Mouse (Mus musculus) hindbrain, embryonic 15.5 days (tissue): ENCODE measurements around the gene Hoxd8. TPM values are rescaled to one million over a fixed set of nuclear protein-coding genes. Genes with fewer than 3 reads are reported as not detected.

Source experiments
- ATAC-seq: fragments of 200-750 bp; cut with Nextera tagmentation; 2 replicates; pipeline ENCODE4 v1.8.0; 2017; ENCODE audit warnings: low read depth, moderate number of reproducible peaks, moderate TSS enrichment; ENCODE audit not compliant: low FRiP score
- H3K27ac ChIP-seq: fragments of 300-500 bp; sonication (generic); replicated peaks from 2 replicates; pipeline ENCODE4 v1.5.1; 2015; ENCODE audit warnings: mild to moderate bottlenecking, inconsistent platforms
- H3K27me3 ChIP-seq: fragments of 300-500 bp; sonication (generic); 2 replicates; pipeline ENCODE4 v1.6.1; 2015; ENCODE audit warnings: control low read depth, inconsistent platforms
- H3K36me3 ChIP-seq: fragments of 300-500 bp; sonication (generic); 2 replicates; pipeline ENCODE4 v1.6.1; 2015; ENCODE audit warnings: control low read depth, inconsistent platforms
- H3K4me1 ChIP-seq: fragments of 300-500 bp; sonication (generic); replicated peaks from 2 replicates; pipeline ENCODE4 v1.6.1; 2015; ENCODE audit warnings: control low read depth, inconsistent platforms
- H3K4me2 ChIP-seq: fragments of 300-500 bp; sonication (generic); 2 replicates; pipeline ENCODE4 v1.6.1; 2015; ENCODE audit warnings: moderate library complexity, mild to moderate bottlenecking, inconsistent platforms
- H3K4me3 ChIP-seq: fragments of 300-500 bp; sonication (generic); 2 replicates; pipeline ENCODE4 v1.5.1; 2015; ENCODE audit warnings: mild to moderate bottlenecking, inconsistent platforms
- H3K9ac ChIP-seq: fragments of 300-500 bp; sonication (generic); 2 replicates; pipeline ENCODE4 v1.6.1; 2015; ENCODE audit warnings: inconsistent platforms
- H3K9me3 ChIP-seq: fragments of 300-500 bp; sonication (generic); 2 replicates; pipeline ENCODE4 v1.6.1; 2016; ENCODE audit warnings: control low read depth, inconsistent platforms
- WGBS: fragments of 180-500 bp; shearing (Covaris S2); methylation state at CpG from one replicate; pipeline ENCODE4 v1.1.7; 2015; 5-methylcytosine and 5-hydroxymethylcytosine counted together
- polyA plus RNA-seq: library from polyadenylated mRNA; unstranded; fragments of >200 nt; fragmentation: Nextera tagmentation; extraction: Ambion mirVana; gene quantifications from 2 replicates; pipeline ENCODE4 v1.2.1, GENCODE M21; 2015

Hoxd8 gene
- polyA plus RNA-seq, 1 experiment from 2014 or later, result 1.3 TPM

DNA sequence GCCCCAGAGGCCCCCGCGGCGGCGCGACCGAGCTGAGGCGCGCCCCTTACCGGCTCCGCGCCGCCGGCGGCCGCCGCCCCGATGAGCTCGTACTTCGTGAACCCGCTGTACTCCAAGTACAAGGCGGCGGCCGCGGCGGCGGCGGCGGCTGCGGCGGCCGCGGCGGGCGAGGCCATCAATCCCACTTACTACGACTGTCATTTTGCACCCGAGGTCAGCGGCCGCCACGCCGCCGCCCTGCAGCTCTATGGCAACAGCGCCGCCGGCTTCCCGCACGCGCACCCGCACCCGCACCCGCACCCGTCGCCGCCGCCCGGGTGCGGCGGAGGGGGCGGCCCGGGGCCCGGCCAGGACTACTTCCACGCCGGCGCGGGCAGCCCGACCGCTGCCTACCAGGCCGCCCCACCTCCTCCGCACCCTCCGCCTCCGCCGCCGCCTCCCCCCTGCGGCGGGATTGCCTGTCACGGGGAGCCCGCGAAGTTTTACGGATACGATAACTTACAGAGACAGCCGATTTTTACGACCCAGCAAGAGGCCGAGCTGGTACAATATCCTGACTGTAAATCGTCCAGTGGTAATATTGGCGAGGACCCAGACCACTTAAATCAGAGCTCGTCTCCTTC is 1.2 kb downstream of the Hoxd8 start:
- H3K9ac ChIP-seq, result no peak overlapping the region
- H3K4me2 ChIP-seq, result peak overlapping the region; percentile 50
- no peak for ATAC-seq
- under 1% methylated on average over 52 of the region's 85 CpGs for WGBS
- 0 out of 2 replicates have a peak overlapping the region, but pooled peaks have one; percentile 0 for H3K27ac ChIP-seq
- H3K9me3 ChIP-seq, result no peaks in the 10 kb centered on the region
- H3K4me1 ChIP-seq, result peaks cover 11% of the 10 kb centered on the region
- H3K27me3 ChIP-seq, result peaks cover 87% of the 10 kb centered on the region
- H3K4me3 ChIP-seq, result peak overlapping the region; percentile 36
- H3K36me3 ChIP-seq, result no peaks in the 10 kb centered on the region

DNA sequence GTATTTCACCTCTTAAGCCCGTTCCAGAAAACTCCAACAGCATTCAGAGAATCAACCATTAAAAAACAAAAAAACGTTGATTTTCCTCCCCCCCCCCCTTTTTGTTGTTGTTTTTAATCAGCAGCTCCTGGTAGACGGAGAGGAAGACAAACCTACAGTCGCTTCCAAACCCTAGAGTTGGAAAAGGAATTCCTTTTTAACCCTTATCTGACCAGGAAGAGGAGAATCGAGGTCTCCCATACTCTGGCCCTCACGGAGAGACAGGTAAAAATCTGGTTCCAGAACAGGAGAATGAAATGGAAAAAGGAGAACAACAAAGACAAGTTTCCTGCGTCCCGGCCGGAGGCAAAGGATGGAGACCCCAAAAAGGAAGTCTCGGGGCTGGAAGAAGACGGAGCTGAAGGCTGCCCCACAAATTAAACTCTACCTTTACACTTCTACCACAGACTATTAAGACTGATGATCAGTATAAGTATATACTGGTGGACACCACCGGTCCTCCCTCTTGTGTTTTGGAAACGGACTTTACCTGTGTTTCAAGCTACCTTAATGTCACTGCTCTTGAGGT is 2.1 kb downstream of the Hoxd8 start:
- no peaks in the 10 kb centered on the region for H3K9me3 ChIP-seq
- WGBS, result 1% methylated on average over 13 of the region's 13 CpGs
- H3K9ac ChIP-seq, result no peak overlapping the region
- no peaks in the 10 kb centered on the region for H3K36me3 ChIP-seq
- H3K27ac ChIP-seq, result no peak overlapping the region
- no peak overlapping the region for H3K4me2 ChIP-seq
- H3K27me3 ChIP-seq, result peaks cover 82% of the 10 kb centered on the region
- ATAC-seq, result no peak
- H3K4me1 ChIP-seq, result peaks cover 11% of the 10 kb centered on the region
- no peak overlapping the region for H3K4me3 ChIP-seq

DNA sequence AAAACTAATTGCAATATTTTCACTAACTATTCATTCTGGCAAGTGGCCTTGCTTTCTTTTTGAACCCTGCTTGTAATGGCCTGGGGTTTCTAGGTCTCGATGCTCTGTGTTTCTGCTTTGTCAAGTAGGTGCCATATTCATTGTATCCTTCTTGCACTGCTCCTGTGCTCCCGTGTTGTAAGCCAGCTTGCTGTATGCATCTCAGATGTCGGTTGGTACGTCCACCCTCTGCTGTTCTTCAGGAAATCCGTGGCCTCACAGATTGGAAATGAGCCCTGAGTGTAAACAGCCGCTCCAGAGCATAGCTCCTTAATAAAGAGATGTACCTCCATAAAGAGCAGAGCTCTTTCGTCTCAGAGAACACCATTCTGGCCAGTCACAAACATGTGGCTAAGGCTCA is 3.2 kb downstream of the Hoxd8 start:
- Histone ChIP-seq H3K27me3 (peaks cover 78% of the 10 kb centered on the region), H3K9me3 (no peaks in the 10 kb centered on the region), H3K27ac (no peak overlapping the region), H3K9ac (no peak overlapping the region), H3K4me1 (peaks cover 18% of the 10 kb centered on the region), H3K4me3 (no peak overlapping the region), H3K36me3 (no peaks in the 10 kb centered on the region), H3K4me2 (no peak overlapping the region)
- 10% methylated on average over 7 of the region's 7 CpGs for WGBS
- ATAC-seq, result no peak

DNA sequence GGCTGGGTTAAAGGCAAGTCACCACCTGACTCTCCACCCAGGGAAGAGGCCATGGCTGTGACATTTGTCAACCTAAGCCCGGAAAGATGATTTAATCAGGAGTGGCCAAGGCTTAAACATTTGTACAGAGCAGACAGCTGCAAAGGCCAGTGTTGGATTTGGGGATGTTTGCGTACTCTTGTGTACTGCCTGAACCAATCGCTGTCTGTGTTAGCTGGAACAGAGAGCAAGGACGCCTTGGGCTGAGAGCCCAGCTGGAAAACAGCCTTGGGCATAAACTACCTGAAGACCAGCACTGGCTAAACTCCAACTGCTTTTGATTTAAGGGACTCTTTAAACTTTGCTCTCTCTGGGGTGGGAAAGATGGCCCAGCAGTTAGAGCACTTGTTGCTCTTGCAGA is 4.3 kb downstream of the Hoxd8 start:
- ATAC-seq, result no peak
- no peak overlapping the region for H3K9ac ChIP-seq
- H3K4me2 ChIP-seq, result no peak overlapping the region
- H3K27ac ChIP-seq, result no peak overlapping the region
- no peaks in the 10 kb centered on the region for H3K9me3 ChIP-seq
- 9% methylated on average over 4 of the region's 4 CpGs for WGBS
- no peaks in the 10 kb centered on the region for H3K36me3 ChIP-seq
- H3K27me3 ChIP-seq, result peaks cover 78% of the 10 kb centered on the region
- H3K4me3 ChIP-seq, result no peak overlapping the region
- H3K4me1 ChIP-seq, result peaks cover 18% of the 10 kb centered on the region

DNA sequence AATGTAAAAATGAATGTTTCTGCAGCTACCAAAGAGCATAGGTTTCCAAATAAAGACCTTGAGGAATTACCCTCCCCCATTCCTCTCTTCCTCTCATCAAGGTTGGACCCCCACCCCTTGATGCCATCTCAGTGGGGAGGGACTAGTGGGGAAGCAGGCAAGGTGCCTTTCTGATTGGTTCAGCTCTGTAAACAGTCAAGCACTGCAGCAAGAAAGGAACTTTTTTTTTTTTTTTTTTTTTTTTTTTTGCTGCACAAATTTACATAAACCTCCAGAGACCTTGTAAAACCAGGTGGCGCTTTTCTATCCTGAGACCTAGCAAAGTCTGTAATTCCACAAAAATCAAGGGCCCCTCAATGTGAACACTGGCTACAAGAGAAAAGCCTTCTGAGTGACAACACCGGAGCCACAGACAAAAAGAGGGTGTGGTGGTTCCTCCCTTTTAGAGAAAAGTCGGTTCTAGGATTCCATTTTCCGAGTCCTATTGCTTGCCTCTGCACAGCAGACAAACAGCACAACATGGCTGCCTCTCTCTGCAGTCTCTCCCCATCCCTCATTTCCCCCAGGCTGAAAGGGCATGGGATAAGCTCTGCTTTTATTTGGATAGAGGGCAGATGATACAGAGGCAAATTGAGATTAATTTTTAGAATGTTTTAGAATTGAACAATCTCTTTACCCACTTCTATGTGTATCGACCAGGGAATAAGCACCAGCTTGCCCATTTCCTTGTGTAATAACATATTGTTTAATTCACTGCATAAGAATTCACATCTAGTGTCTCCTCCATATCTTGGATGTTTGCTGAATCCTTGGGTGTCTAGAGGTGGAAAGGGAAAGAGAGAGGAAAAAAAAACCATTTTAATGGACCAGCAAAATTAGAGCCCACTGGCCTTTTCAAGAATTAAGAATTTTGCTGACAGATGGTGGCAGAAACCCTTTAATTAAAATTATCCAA is 5.3 kb downstream of the Hoxd8 start:
- Histone ChIP-seq H3K27ac (no peak overlapping the region), H3K36me3 (no peaks in the 10 kb centered on the region), H3K27me3 (peaks cover 77% of the 10 kb centered on the region), H3K4me2 (no peak overlapping the region), H3K9me3 (no peaks in the 10 kb centered on the region), H3K9ac (no peak overlapping the region), H3K4me3 (no peak overlapping the region), H3K4me1 (peaks cover 18% of the 10 kb centered on the region)
- WGBS, result 4% methylated on average over 5 of the region's 5 CpGs
- ATAC-seq, result no peak

DNA sequence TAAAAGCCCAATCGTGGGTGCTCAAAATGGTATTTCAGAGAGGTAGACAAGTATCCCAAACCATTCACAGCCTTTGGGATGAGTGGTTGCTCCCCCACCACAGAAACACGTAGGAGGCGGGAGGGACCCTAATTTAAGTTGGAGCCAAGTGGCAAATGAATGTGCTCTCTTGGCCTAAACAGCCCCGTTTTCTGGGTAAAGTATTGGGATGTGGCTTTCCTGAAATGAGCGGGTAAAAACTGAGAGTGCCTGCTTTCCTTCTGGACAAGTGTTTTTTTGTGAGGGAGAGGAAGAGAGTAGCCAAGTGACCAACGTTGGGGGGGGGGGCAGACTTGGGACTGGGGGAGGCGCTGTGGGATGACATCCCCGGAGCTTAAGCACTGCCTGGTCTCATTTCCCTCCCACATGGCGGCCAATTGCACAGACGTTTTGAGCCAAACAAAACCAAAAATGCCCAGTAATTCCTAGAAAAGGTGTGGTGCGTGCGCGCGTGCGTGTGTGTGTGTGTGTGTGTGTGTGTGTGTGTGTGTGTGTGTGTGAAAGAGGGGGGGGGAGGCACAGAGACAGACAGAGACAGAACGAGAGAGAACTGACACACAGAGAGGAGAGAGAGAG is 6.6 kb downstream of the Hoxd8 start:
- 0 out of 2 replicates have a peak overlapping the region, but pooled peaks have one; percentile 11 for H3K4me2 ChIP-seq
- no peak overlapping the region for H3K9ac ChIP-seq
- H3K36me3 ChIP-seq, result no peaks in the 10 kb centered on the region
- H3K27me3 ChIP-seq, result peaks cover 79% of the 10 kb centered on the region
- ATAC-seq, result no peak
- peaks cover 12% of the 10 kb centered on the region for H3K4me1 ChIP-seq
- whole genome bisulfite sequencing, result 2% methylated on average over 16 of the region's 16 CpGs
- 0 out of 2 replicates have a peak overlapping the region, but pooled peaks have one; percentile 4 for H3K4me3 ChIP-seq
- H3K27ac ChIP-seq, result no peak overlapping the region
- no peaks in the 10 kb centered on the region for H3K9me3 ChIP-seq

DNA sequence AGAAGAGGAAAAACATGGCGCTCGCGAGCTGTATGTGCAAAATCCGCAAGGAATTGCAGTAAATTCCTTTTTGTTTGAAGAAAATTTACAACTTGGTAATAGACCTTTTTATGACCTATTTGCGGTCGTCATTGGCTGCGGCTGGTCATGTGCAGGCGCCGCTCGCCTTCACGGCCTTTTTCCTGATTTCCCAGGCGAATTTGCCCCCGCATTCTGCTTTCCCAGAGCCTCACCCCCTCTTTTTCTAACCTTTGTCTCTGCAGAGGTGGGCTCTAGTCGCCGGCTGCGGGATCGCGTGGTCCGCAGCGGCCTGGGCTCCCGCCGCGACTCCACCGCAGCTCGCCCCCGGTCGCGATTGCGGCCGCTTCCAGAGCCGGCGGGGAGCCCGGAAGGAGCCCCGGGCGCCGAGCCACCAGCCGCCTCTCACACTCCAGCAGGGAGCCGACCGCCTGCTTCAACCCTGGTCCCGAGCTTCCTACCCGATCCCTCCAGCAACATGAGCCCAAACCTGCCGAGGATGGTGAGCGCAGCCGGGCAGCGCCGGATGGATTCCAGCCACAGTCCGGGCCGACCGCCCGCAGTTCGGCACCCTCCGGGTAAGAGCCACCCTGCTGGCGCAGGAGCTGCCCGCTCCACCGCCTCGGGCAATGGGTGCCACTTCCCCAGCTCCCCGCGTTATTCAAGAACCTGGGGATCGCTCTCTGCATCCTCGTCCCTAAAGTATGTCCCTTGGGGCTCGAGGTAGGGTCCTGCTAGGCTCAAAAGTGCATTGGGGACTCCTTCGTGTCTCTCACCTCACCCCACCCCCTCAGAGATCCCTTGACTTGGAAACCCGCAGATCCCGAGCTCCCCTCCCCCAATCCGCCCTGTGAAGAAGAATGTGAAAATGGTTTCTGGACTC is 7.6 kb downstream of the Hoxd8 start, which contains the start of the genes Hoxd3 and Hoxd4:
Hoxd3 (plus strand) TSS at position 207 of the 901 bp plus-strand sequence.
Hoxd4 (plus strand) TSS at position 209 of the 901 bp plus-strand sequence.
- Histone ChIP-seq H3K4me1 (peaks cover 12% of the 10 kb centered on the region), H3K4me2 (peak within 1 kb of the TSS; percentile 44), H3K9ac (peak within 1 kb of the TSS; percentile 3; the same call in 1 of the 2 replicates), H3K9me3 (no peaks in the 10 kb centered on the region), H3K36me3 (no peaks in the 10 kb centered on the region), H3K27me3 (peaks cover 81% of the 10 kb centered on the region), H3K27ac (peak within 1 kb of the TSS; percentile 73), H3K4me3 (peak within 1 kb of the TSS; percentile 34)
- ATAC-seq, result no peak; the same call in 1 of the 2 replicates
- WGBS, result under 1% methylated on average over 65 of the region's 65 CpGs

DNA sequence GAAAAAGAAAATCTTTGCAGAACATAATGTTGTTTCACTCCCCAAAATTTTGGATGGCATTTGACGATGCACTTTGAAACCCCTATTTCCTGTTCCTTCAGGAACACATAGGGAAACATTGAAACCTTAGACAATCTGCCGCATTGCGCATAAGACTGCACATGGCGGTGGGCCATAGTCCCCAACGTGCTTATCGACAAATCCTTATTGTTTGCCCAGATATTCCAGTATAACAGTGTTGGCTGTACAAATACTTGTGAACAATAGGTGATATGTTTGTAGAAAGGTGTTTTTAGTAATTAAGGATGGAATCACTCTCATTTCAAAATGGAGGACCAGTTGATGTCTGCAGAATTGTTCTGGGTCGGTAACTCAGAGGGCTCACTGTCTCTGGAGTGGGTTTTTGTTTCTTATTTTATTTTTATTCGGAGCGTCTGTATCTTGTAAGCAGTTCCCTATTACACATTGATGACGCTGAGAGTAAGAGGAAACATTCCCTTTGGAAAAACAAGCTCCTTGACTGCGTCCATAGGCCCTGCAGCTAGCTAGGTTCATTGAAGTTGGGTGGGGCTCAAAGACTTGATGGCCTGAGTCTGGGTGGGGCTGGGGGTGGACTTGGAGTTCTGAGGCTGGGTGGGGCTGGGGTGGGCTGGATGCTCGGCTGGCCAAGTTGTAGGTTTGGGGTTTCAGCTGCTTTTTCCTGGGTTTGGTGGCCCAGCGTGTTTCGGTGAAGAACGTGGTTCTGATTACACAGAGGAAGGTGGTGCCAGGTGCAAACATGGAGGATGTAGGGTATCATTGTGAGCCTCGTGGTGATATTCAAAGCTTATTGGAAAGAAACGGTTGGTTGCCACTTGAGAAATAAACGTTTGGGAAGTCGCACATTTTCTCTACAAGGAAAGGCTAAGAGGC is 9.1 kb downstream of the Hoxd8 start:
- H3K9me3 ChIP-seq, result no peaks in the 10 kb centered on the region
- H3K4me1 ChIP-seq, result peaks cover 12% of the 10 kb centered on the region
- H3K4me2 ChIP-seq, result no peak overlapping the region
- H3K9ac ChIP-seq, result no peak overlapping the region
- peak overlapping the region; percentile 34 for H3K4me3 ChIP-seq
- H3K27me3 ChIP-seq, result peaks cover 81% of the 10 kb centered on the region
- WGBS, result 6% methylated on average over 19 of the region's 19 CpGs
- no peaks in the 10 kb centered on the region for H3K36me3 ChIP-seq
- H3K27ac ChIP-seq, result no peak overlapping the region; the same call in 1 of the 2 replicates
- no peak for ATAC-seq

DNA sequence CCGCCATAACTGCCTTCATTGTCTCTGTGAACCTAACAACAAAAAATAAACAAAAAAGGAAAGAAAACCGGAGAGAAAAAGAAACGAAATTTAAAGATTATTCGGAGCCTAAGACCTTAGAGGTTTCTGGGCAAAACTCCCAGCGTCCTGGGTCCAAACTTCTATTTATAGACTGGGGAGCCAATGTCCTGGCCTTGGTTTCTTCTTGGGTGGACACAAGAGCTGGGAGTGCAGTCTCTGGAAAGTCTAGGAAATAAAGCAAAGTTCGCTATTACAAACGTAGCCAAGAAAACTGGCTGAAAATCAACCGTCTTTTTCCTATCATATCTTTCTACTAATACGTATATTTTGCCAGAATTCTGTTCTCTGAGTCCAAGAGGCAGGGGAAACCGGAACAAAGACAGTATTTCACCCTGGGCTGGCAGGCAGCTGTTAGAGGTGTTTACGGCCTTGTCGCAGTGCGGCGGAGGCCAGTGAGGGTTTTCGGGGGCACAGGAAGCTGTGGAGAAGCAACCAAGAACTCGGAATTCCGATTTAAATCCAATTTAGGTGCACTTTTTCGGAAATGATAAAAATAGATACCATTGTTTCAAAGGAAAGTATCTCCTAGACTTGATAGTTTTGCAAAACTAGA is 9.9 kb downstream of the Hoxd8 start:
- H3K9ac ChIP-seq, result no peak overlapping the region
- peak overlapping the region; percentile 34 for H3K4me3 ChIP-seq
- no peaks in the 10 kb centered on the region for H3K36me3 ChIP-seq
- no peak overlapping the region; the same call in 1 of the 2 replicates for H3K27ac ChIP-seq
- 6% methylated on average over 18 of the region's 18 CpGs for WGBS
- no peak for ATAC-seq
- peaks cover 12% of the 10 kb centered on the region for H3K4me1 ChIP-seq
- H3K4me2 ChIP-seq, result peak overlapping the region; percentile 66; the same call in 1 of the 2 replicates
- peaks cover 81% of the 10 kb centered on the region for H3K27me3 ChIP-seq
- no peaks in the 10 kb centered on the region for H3K9me3 ChIP-seq

DNA sequence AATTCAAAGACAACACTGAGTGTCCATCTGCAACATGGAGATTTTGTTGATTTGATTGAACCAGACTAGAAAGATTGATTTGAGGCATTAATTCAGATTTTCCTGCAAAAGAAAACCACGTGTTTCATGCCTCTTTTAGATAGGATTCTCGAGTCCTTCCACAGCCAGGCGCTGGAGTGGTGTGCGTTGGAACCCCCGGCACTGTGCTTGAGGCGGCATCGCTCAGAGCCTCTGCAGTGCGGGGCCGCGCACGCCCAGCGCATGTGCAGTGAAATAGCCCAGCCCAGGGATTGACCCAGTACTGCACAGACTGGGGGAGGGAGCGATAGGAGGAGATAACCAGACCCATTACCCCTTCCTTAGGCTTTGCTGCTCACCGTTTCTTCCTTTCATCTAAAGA is 10.5 kb downstream of the Hoxd8 start:
- peaks cover 80% of the 10 kb centered on the region for H3K27me3 ChIP-seq
- no peaks in the 10 kb centered on the region for H3K36me3 ChIP-seq
- whole genome bisulfite sequencing, result under 1% methylated on average over 14 of the region's 14 CpGs
- no peak; the same call in 1 of the 2 replicates for ATAC-seq
- H3K9me3 ChIP-seq, result no peaks in the 10 kb centered on the region
- peak overlapping the region; percentile 66 for H3K4me2 ChIP-seq
- H3K4me3 ChIP-seq, result 0 out of 2 replicates have a peak overlapping the region, but pooled peaks have one; percentile 34
- no peak overlapping the region for H3K9ac ChIP-seq
- H3K27ac ChIP-seq, result no peak overlapping the region
- H3K4me1 ChIP-seq, result peaks cover 12% of the 10 kb centered on the region
